Mouse (Mus musculus) lung, adult 18-20 months (tissue): Measurements from ENCODE around the gene Pphln1.

ENCODE experiments used
- DNase-seq, 2 experiments: peaks; one replicate each; pipeline ENCODE4 v3.0.0; 2022; ENCODE audit warnings: mixed read lengths in 2 of 2

The Pphln1 gene

GRCm38 (mm10) chr15:93435998-93436397 lies 37.8 kb downstream of the Pphln1 start:
- DNase-seq = no peak

GRCm38 (mm10) chr15:93438663-93439062 lies 40.5 kb downstream of the Pphln1 start:
- DNase-seq = peak; percentile 30 to 43

- no peak for DNase-seq
Measured at GRCm38 (mm10) chr15:93442271-93442670, 44.1 kb downstream of the Pphln1 start.

GRCm38 (mm10) chr15:93443676-93444075 lies 45.5 kb downstream of the Pphln1 start:
- DNase-seq = no peak

- DNase-seq = peak in 1 of 2 experiments; percentile 20
Measured at GRCm38 (mm10) chr15:93448862-93449261, 50.7 kb downstream of the Pphln1 start.

- DNase-seq = no peak
Measured at GRCm38 (mm10) chr15:93453296-93453695, 55.1 kb downstream of the Pphln1 start.

- DNase-seq = peak in 1 of 2 experiments; percentile 21
Measured at GRCm38 (mm10) chr15:93456005-93456404, 57.9 kb downstream of the Pphln1 start.

GRCm38 (mm10) chr15:93459422-93459821 lies 61.3 kb downstream of the Pphln1 start:
- no peak for DNase-seq

GRCm38 (mm10) chr15:93461066-93461465 lies 62.9 kb downstream of the Pphln1 start:
- no peak for DNase-seq

- DNase-seq = no peak
Measured at GRCm38 (mm10) chr15:93471651-93472050, 73.5 kb downstream of the Pphln1 start.

- DNase-seq = no peak
Measured at GRCm38 (mm10) chr15:93472089-93472488, 73.9 kb downstream of the Pphln1 start.

GRCm38 (mm10) chr15:93474277-93474676 lies 76.1 kb downstream of the Pphln1 start:
- no peak for DNase-seq

- peak in 1 of 2 experiments; percentile 34 for DNase-seq
Measured at GRCm38 (mm10) chr15:93475688-93476087, 77.5 kb downstream of the Pphln1 start.

- no peak for DNase-seq
Measured at GRCm38 (mm10) chr15:93477729-93478128, 79.6 kb downstream of the Pphln1 start.

- DNase-seq = no peak
Measured at GRCm38 (mm10) chr15:93478676-93479075, 80.5 kb downstream of the Pphln1 start.

- no peak for DNase-seq
Measured at GRCm38 (mm10) chr15:93479445-93479844, 81.3 kb downstream of the Pphln1 start.

- peak in 1 of 2 experiments; percentile 66 for DNase-seq
Measured at GRCm38 (mm10) chr15:93481112-93481511, 83.0 kb downstream of the Pphln1 start.

GRCm38 (mm10) chr15:93484261-93484710 lies 86.1 kb downstream of the Pphln1 start:
- DNase-seq = peak; percentile 31 to 64

- no peak for DNase-seq
Measured at GRCm38 (mm10) chr15:93485252-93485651, 87.1 kb downstream of the Pphln1 start.

- peak; percentile 67 to 77 for DNase-seq
Measured at GRCm38 (mm10) chr15:93486066-93486465, 87.9 kb downstream of the Pphln1 start.

GRCm38 (mm10) chr15:93489597-93489996 lies 91.4 kb downstream of the Pphln1 start:
- DNase-seq = peak in 1 of 2 experiments; percentile 57

GRCm38 (mm10) chr15:93494700-93495099 lies 96.5 kb downstream of the Pphln1 start:
- peak in 1 of 2 experiments; percentile 52 for DNase-seq

- DNase-seq = peak in 1 of 2 experiments; percentile 53
Measured at GRCm38 (mm10) chr15:93499866-93500265, 101.7 kb downstream of the Pphln1 start.

GRCm38 (mm10) chr15:93502703-93503102 lies 104.6 kb downstream of the Pphln1 start:
- DNase-seq = no peak

GRCm38 (mm10) chr15:93503201-93503745 lies 105.1 kb downstream of the Pphln1 start:
- no peak for DNase-seq
